Mouse (Mus musculus): ENCODE results near the gene Tmem117.

- TF ChIP-seq POLR2A (IDR thresholded peaks at IDR 0.05; ENCODE audit: low read depth, low read length) (no peak), CTCF (conservative IDR thresholded peaks at IDR 0.05; ENCODE audit: insufficient read depth, insufficient read length, low read depth, low read length) (no peak)
These were observed 446.3 kb downstream of the Tmem117 start for GRCm38 (mm10) chr15:95075356-95075755.
